Mouse (Mus musculus) thymus, adult 2 months (tissue): Measurements from ENCODE around the gene Trio.

Source experiments
- CTCF ChIP-seq: fragments of 200-500 bp; IDR thresholded peaks from 2 replicates; pipeline ENCODE4 v1.5.1; 2012; ENCODE audit warnings: mild to moderate bottlenecking, control low read depth, low read length, moderate library complexity, borderline replicate concordance; ENCODE audit not compliant: control insufficient read depth, poor library complexity, insufficient read depth; ENCODE audit errors: extremely low read depth
- POLR2A ChIP-seq: fragments of 200-500 bp; IDR thresholded peaks from 2 replicates; pipeline ENCODE4 v1.6.1; 2012; ENCODE audit warnings: mild to moderate bottlenecking, low read length, control low read depth, moderate library complexity; ENCODE audit not compliant: control insufficient read depth, poor library complexity, insufficient read depth; ENCODE audit errors: extremely low read depth

DNA sequence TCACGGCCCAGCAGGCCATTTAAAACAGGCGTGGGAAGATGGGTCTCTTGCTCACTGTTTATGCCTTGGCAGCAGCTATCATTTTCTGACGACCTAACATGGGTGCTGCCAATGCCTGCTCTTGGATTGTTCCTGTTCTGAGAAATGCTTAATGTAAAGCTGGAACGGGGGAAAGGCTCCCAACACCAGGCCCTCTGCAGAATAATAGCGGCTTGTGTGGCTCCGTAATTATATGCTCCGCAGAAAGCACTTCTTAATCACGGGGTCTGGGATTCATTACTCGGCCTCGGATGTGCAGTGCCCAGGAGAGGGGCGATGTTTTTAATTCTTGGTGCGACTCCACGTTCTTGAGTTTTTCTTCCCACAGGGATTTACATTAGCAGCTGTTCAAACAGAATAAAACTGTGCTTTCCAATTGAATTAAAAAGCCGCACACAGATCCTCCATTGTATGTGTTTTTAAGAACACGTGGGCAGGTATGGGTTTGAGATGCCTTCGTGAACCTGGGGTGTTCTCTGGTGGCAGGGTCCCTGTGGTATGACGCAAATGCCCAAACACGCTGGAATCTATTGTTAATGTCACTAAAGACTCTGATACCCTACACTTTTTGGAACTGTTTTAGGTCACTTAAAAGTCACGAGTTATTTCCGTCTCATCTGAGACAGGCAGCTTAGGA is 228.0 kb downstream of the Trio start:
- TF ChIP-seq CTCF (no peak), POLR2A (no peak)
